Mouse (Mus musculus): Measurements from ENCODE around the gene Zfp622. TPM values are rescaled to one million over a fixed set of nuclear protein-coding genes. Genes with fewer than 3 reads are reported as not detected.
A peak's percentile ranks its signal among the peaks of the same experiment; 100 is the strongest.

The Zfp622 gene
- polyA plus RNA-seq (2012; rRNA removed) = 13.5 and 17.2 TPM in 2 replicates

DNA sequence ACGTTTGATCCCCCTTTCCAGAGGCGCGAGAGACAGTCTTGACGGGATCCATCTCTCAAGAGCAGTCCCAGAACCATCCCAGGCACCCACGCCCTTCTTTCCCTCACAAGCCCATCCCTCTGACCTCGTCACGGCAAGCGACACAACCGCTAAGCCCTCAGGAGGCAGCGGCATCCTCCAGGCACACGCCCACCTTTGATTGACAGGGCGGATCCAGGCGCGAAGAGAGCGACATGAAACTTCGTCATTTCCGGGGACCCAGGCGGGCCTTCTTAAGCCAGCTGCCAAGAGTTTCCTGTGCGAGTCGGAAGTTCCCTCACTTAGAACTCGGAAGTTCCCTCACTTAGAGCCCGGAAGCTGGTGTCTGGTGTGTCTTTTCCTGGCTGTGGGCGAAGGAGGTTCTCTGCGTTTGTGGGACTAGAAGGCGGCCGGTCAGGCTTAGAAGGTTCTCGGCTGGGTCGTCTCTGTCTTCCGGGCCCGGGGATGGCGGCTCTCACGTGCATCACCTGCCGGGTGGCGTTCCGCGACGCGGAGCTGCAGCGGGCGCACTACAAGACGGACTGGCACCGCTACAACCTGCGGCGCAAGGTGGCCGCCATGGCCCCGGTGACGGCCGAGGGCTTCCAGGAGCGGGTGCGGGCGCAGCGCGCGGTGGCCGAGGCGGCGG lies at the start of gene Zfp622:
Gene Zfp622, plus strand, starts transcription at position 300 of the 667 bp plus-strand sequence.
- DNase-seq (ENCODE audit: low read depth) = peak; percentile 84

- no peak for DNase-seq (ENCODE audit: low read depth)
Observed at GRCm38 (mm10) chr15:25934411-25934810, 49.8 kb upstream of the Zfp622 start.

DNA sequence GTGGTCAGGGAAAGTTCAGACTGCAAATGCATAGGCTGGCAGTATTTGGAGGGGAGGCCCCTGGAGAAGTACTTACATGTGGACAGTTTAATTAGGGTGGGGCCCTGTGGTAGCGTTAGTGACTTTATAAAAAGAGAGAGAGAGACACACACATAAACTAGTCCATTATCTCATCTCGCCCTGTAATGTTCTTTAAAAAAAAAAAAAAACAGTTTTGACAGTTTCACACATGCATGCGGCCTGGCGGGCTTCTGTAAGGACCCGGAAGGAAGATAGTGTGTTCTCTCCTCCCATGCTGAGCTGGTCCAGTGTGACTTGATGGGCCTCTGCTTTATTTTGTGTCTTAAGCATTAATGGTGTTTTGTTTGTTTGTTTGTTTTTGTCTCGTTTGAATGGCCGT lies 45.7 kb upstream of the Zfp622 start:
- DNase-seq (ENCODE audit: low read depth) = no peak

GRCm38 (mm10) chr15:25940397-25941377 lies 43.5 kb upstream of the Zfp622 start:
- DNase-seq (ENCODE audit: low read depth) = peak; percentile 88

GRCm38 (mm10) chr15:25941514-25941913 lies 42.7 kb upstream of the Zfp622 start:
- no peak for DNase-seq (ENCODE audit: low read depth)

GRCm38 (mm10) chr15:25942415-25942814 lies 41.8 kb upstream of the Zfp622 start:
- DNase-seq (ENCODE audit: low read depth) = no peak

DNA sequence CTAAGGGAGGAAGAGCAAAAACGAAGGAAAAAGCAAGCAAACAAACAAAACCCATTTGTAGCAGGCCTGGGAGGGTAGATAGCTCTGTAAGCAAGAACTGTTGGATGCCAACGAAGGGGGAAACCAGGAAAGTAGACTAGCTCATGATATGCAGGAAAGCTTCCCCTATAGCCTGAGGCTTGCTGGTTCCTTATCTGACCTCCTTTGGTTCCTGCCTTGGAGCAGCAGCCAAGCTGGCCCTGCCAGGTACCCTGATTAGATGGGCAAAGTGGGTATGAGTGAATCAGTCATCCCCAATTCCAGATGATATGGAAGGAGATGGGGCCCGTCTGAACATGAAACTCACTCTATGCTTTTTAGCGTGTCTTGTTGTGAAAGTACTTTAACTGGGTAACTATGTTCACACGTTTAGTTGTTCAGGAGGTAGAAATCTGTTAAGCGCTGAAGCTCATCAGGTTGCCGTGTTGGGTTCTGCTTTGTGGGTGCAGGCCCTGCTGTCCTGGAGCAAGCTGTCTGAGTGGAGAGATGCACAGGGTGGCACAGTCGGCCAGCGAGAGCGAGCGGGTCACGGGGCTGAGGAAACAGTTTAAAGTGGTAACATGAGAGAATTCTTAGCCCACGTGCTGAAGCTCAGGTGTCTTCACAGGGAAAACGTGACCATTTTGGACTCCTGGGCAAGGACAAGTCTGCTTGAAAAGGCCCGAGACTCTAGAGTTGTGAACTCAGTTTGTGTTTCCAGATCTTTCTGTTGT lies 40.6 kb upstream of the Zfp622 start:
- no peak for DNase-seq (ENCODE audit: low read depth)

GRCm38 (mm10) chr15:25945224-25945623 lies 38.9 kb upstream of the Zfp622 start:
- DNase-seq (ENCODE audit: low read depth) = no peak

- no peak for DNase-seq (ENCODE audit: low read depth)
Observed at GRCm38 (mm10) chr15:25946482-25946881, 37.7 kb upstream of the Zfp622 start.

DNA sequence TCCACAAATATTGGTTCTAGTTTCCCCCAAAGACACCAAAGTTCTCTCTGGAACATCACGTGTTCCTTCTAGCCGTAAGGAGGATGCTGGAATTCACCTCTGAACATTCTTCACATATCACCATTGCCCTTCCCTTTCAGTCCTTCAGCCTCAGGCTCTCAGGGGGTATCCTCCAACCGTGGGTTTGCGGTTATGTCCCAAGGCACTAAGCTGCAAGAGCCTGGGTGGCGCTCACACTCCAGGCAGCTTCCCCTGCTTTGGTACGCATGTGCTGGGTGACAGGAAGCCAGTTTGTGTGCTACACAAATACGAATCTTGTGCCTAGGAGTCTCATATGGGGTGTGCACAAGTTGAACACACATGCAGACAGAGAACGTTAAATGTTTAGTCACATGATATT lies 36.8 kb upstream of the Zfp622 start:
- DNase-seq (ENCODE audit: low read depth) = no peak

GRCm38 (mm10) chr15:25948257-25949223 lies 35.6 kb upstream of the Zfp622 start:
- peak; percentile 55 for DNase-seq (ENCODE audit: low read depth)

- DNase-seq (ENCODE audit: low read depth) = peak; percentile 70
Observed at GRCm38 (mm10) chr15:25949696-25950095, 34.5 kb upstream of the Zfp622 start.

- DNase-seq (ENCODE audit: low read depth) = no peak
Observed at GRCm38 (mm10) chr15:25950584-25950983, 33.6 kb upstream of the Zfp622 start.

DNA sequence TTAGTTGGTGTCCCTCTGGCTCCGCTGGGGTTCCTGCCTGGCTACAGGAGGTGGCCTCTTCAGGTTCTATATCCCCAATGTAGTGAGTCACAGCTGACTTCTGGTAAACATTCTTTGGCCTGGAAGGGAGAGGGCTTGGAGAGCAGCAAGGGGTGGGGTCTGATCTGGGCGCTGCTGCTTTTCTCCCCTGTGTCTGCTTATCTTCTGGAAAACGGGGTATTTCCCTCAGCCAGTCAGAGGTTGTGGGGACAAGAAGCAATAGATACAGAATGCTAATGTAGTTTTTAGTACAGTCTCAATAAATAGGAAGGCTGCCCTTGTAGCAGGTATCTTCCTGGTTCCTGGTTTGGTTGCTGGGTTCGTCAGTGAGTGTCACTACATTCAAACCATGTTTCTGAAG lies 33.1 kb upstream of the Zfp622 start:
- DNase-seq (ENCODE audit: low read depth) = no peak

DNA sequence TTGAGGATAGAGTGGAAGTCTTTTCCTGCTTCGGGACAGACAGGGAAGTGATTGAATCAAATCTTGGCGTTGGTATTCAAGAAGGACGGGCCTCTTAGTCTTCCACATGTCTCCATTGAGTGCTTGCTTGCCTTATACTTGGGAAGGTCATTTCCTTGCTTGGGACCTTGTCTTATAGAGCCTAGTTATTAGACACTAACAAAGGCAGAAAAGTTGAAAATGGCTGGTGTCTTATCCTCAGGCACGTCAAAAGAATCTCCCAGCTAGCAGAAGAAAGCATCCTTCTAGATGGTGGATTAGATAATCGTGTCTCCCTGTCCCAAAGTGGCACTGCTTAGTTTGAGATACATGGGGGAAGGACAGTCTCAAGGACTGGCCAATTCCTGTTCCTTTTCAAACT lies 28.2 kb upstream of the Zfp622 start:
- no peak for DNase-seq (ENCODE audit: low read depth)

DNA sequence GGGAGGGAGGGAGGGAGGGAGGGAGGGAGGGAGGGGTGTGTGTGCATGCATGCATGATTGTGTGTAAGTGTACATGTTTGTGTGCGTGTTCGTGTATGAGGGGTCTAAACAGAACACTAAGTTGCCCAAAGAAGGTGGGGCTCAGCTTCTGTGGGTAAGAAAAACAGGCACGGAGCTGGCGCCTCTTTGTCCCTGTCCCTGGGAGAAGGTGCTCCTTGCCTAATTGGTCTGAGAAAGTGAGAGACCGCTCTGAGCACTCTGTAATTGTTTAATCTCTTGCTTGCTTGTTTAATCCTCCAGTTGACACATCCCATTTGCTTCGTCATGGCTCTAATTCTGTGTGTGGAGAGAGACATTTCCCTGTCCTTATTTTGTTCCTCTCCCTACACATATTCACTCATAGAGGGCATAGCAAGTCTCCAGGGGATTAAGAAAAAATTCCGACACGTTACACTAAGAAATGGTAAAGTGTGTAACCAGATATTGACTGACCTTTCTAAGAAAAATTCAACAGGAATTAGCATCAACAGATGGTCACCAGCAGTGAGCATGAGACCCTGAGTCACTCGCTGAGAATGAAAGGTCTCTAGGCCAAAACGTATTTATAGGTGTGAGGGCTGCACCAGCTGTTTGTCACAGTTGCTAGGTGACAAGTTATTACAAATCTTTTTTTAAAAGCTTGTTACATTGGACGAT lies 27.6 kb upstream of the Zfp622 start:
- DNase-seq (ENCODE audit: low read depth) = no peak

DNA sequence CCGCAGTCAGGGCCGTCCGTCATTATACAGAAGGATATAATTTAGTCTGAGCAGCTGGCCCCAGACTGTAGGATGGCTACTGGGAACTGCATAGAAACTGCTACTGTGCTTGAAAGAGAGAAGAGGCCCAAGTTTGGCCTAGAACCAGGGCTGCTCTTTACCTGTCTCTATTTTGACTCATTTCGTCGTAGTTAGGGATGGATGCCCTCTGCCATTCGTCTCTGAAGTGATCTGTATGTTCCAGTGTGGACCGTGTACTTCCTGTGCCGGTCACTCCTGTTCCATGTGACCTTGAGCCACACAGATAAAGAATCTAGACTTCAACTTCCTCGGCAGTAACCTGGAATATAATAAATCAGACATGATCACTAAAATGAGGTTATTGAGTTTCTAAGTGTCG lies 26.5 kb upstream of the Zfp622 start:
- no peak for DNase-seq (ENCODE audit: low read depth)

GRCm38 (mm10) chr15:25959375-25959774 lies 24.8 kb upstream of the Zfp622 start:
- DNase-seq (ENCODE audit: low read depth) = no peak

DNA sequence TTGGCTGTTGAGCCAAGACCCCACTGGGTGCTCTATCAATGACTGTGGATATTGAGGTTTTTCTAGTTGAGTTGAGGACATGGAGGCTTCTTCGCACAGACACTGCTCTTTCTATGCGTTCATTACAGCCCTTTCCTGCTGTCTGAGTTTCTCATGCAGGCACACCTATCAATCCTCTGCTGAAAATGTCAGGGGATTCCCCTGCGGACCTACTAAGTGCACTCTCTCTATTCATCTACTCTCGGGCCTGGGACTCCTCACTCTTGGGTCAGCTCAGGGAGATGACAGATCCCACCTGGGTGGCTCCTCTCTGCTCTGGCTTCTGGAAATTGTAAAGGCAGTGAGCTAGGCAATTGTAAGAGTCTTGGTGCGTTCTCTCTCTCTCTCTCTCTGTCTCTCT lies 23.9 kb upstream of the Zfp622 start:
- no peak for DNase-seq (ENCODE audit: low read depth)

DNA sequence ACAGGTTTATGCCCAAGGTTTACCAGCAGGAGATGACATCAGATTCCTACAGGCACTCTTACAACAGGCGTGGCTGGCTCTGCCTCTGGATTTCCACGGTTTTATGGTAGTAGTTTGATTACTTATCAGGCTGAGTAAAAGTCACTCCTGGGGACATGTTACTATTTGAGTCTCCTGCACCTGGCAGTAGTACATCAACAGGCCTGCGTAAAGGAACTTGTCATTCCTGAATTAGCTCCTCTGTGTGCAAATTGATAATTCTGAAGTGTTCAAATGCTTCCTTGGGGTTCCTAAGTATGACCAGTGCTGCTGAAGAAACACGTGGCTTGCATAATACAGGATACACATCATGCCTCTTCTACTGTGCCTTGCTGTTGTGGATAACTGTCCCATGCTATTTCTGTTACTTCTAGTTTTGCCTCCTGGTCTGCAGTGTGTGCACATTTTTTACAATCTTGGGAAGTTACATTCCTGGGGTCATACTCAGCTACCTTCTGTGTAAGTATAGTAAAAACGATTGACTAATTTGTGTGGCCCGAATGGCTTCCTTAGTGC lies 17.9 kb upstream of the Zfp622 start:
- no peak for DNase-seq (ENCODE audit: low read depth)

Data from gonadal fat pad, adult 2 months (tissue).